Mouse (Mus musculus): Measurements from ENCODE around the gene Btbd9.

DNA sequence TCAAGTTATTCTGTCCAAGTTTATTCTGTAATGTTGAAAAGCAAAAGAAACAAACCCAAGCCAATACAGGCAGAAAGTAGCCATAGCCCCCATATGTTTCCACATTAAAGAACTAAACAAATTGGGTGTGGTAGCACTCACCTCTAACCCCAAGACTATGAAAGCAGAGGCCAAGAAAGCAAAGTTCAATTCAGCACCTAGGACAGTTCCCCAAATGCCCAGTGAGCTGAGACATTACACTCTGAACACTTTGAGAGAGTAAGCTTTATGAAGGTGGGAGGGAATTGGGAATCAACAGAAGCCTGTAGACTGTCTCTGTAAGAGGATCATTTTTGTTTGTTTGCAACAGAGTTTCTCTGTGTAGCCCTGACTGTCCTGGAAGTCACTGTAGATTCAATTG is 186.6 kb downstream of the Btbd9 start:
- TF ChIP-seq CTCF (IDR thresholded peaks at IDR 0.05; ENCODE audit: low read depth, low read length), result no peak
- no peak for TF ChIP-seq POLR2A (IDR thresholded peaks at IDR 0.05; ENCODE audit: extremely low read depth, insufficient read depth, low read length)
